Mouse (Mus musculus): ENCODE measurements around the gene Ppp1r11.
"Not testable (repeated sequence)": the region's sequence is repeated elsewhere in the genome, so short reads cannot be mapped to it uniquely, and the experiment has no call there.

Ppp1r11 gene

GRCm38 (mm10) chr17:36950981-36951947, at the start of gene Ppp1r11:
TSS of gene Ppp1r11 (minus strand) at chr17:36951741.
- peak; percentile 94 to 95 for DNase-seq (ENCODE audit: low spot score in 2 of 2)

GRCm38 (mm10) chr17:37000863-37001262, 49.3 kb upstream of the Ppp1r11 start, which contains the start of gene Zfp57:
TSS of gene Zfp57 (plus strand) at chr17:37001163.
- DNase-seq (ENCODE audit: low spot score in 2 of 2), result no peak

GRCm38 (mm10) chr17:36998477-36998876, 46.9 kb upstream of the Ppp1r11 start:
- DNase-seq (ENCODE audit: low spot score in 2 of 2), result no peak

- DNase-seq (ENCODE audit: low spot score in 2 of 2), result peak; percentile 35 to 69
Measured at GRCm38 (mm10) chr17:36997033-36997735, 45.6 kb upstream of the Ppp1r11 start.

- no peak for DNase-seq (ENCODE audit: low spot score in 2 of 2)
Measured at GRCm38 (mm10) chr17:36995448-36995847, 43.9 kb upstream of the Ppp1r11 start.

GRCm38 (mm10) chr17:36994528-36994927, 43.0 kb upstream of the Ppp1r11 start:
- no peak for DNase-seq (ENCODE audit: low spot score in 2 of 2)

- DNase-seq (ENCODE audit: low spot score in 2 of 2), result no peak
Measured at GRCm38 (mm10) chr17:36993770-36994325, 42.3 kb upstream of the Ppp1r11 start.

- DNase-seq (ENCODE audit: low spot score in 2 of 2), result no peak
Measured at GRCm38 (mm10) chr17:36992336-36993104, 41.0 kb upstream of the Ppp1r11 start.

GRCm38 (mm10) chr17:36990630-36991029, 39.1 kb upstream of the Ppp1r11 start:
- not testable (repeated sequence) for DNase-seq (ENCODE audit: low spot score in 2 of 2)

- no peak for DNase-seq (ENCODE audit: low spot score in 2 of 2)
Measured at GRCm38 (mm10) chr17:36989437-36989836, 37.9 kb upstream of the Ppp1r11 start, which contains the start of gene H2-M5. TSS of gene H2-M5 (minus strand) at chr17:36989537.

GRCm38 (mm10) chr17:36988475-36988874, 36.9 kb upstream of the Ppp1r11 start:
- DNase-seq (ENCODE audit: low spot score in 2 of 2), result no peak

- DNase-seq (ENCODE audit: low spot score in 2 of 2), result no peak
Measured at GRCm38 (mm10) chr17:36982253-36983155, 31.0 kb upstream of the Ppp1r11 start.

GRCm38 (mm10) chr17:36981845-36982244, 30.3 kb upstream of the Ppp1r11 start:
- no peak for DNase-seq (ENCODE audit: low spot score in 2 of 2)

- DNase-seq (ENCODE audit: low spot score in 2 of 2), result peak in 1 of 2 experiments; percentile 17
Measured at GRCm38 (mm10) chr17:36981221-36981813, 29.8 kb upstream of the Ppp1r11 start, which contains the start of gene 2410137M14Rik. TSS of gene 2410137M14Rik (minus strand) at chr17:36981237.

GRCm38 (mm10) chr17:36973271-36973787, 21.8 kb upstream of the Ppp1r11 start:
- no peak for DNase-seq (ENCODE audit: low spot score in 2 of 2)

GRCm38 (mm10) chr17:36972791-36973190, 21.2 kb upstream of the Ppp1r11 start:
- no peak for DNase-seq (ENCODE audit: low spot score in 2 of 2)

- DNase-seq (ENCODE audit: low spot score in 2 of 2), result no peak
Measured at GRCm38 (mm10) chr17:36971172-36971850, 19.8 kb upstream of the Ppp1r11 start.

GRCm38 (mm10) chr17:36970316-36970890, 18.9 kb upstream of the Ppp1r11 start:
- DNase-seq (ENCODE audit: low spot score in 2 of 2), result no peak

- DNase-seq (ENCODE audit: low spot score in 2 of 2), result no peak
Measured at GRCm38 (mm10) chr17:36966875-36967274, 15.3 kb upstream of the Ppp1r11 start.
